Mouse (Mus musculus) hindbrain, embryonic 15.5 days (tissue): ENCODE measurements around the gene Egln1. TPM values are rescaled to one million over a fixed set of nuclear protein-coding genes. Genes with fewer than 3 reads are reported as not detected.

ENCODE experiments used
- ATAC-seq: fragments of 200-750 bp; cut with Nextera tagmentation; 2 replicates; pipeline ENCODE4 v1.8.0; 2017; ENCODE audit warnings: low read depth, moderate number of reproducible peaks, moderate TSS enrichment; ENCODE audit not compliant: low FRiP score
- H3K27ac ChIP-seq: fragments of 300-500 bp; sonication (generic); replicated peaks from 2 replicates; pipeline ENCODE4 v1.5.1; 2015; ENCODE audit warnings: mild to moderate bottlenecking, inconsistent platforms
- H3K27me3 ChIP-seq: fragments of 300-500 bp; sonication (generic); 2 replicates; pipeline ENCODE4 v1.6.1; 2015; ENCODE audit warnings: control low read depth, inconsistent platforms
- H3K36me3 ChIP-seq: fragments of 300-500 bp; sonication (generic); 2 replicates; pipeline ENCODE4 v1.6.1; 2015; ENCODE audit warnings: control low read depth, inconsistent platforms
- H3K4me1 ChIP-seq: fragments of 300-500 bp; sonication (generic); replicated peaks from 2 replicates; pipeline ENCODE4 v1.6.1; 2015; ENCODE audit warnings: control low read depth, inconsistent platforms
- H3K4me2 ChIP-seq: fragments of 300-500 bp; sonication (generic); 2 replicates; pipeline ENCODE4 v1.6.1; 2015; ENCODE audit warnings: moderate library complexity, mild to moderate bottlenecking, inconsistent platforms
- H3K4me3 ChIP-seq: fragments of 300-500 bp; sonication (generic); 2 replicates; pipeline ENCODE4 v1.5.1; 2015; ENCODE audit warnings: mild to moderate bottlenecking, inconsistent platforms
- H3K9ac ChIP-seq: fragments of 300-500 bp; sonication (generic); 2 replicates; pipeline ENCODE4 v1.6.1; 2015; ENCODE audit warnings: inconsistent platforms
- H3K9me3 ChIP-seq: fragments of 300-500 bp; sonication (generic); 2 replicates; pipeline ENCODE4 v1.6.1; 2016; ENCODE audit warnings: control low read depth, inconsistent platforms
- WGBS: fragments of 180-500 bp; shearing (Covaris S2); methylation state at CpG from one replicate; pipeline ENCODE4 v1.1.7; 2015; 5-methylcytosine and 5-hydroxymethylcytosine counted together
- polyA plus RNA-seq: library from polyadenylated mRNA; unstranded; fragments of >200 nt; fragmentation: Nextera tagmentation; extraction: Ambion mirVana; gene quantifications from 2 replicates; pipeline ENCODE4 v1.2.1, GENCODE M21; 2015

Egln1 gene
- polyA plus RNA-seq, 1 experiment from 2014 or later, result 15.5 TPM

DNA sequence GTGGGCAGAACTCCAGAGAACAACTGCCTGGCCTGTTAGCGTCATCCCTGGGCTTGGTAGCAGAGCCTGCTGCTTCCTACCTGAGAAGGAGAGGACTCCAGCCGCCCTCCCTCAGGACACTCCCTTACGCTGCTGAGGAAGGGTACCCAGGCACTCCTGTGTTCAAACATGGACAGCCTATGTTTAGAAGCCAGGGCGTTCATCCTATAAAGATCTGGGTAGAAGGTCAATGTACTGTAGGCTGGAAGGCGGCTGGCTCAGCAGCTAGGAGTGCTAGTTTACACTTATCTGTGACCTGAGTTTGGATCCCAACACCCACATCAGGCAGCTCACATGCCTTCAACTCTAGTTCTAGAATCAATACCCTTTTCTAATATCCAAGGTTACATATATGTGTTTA, 14.1 kb upstream of the Egln1 start:
- H3K9ac ChIP-seq, result no peak overlapping the region
- H3K27ac ChIP-seq, result no peak overlapping the region
- WGBS, result 97% methylated on average over 5 of the region's 5 CpGs
- H3K9me3 ChIP-seq, result no peaks in the 10 kb centered on the region
- no peak for ATAC-seq
- no peaks in the 10 kb centered on the region for H3K36me3 ChIP-seq
- H3K4me1 ChIP-seq, result no peaks in the 10 kb centered on the region
- no peak overlapping the region for H3K4me2 ChIP-seq
- H3K4me3 ChIP-seq, result no peak overlapping the region
- H3K27me3 ChIP-seq, result no peaks in the 10 kb centered on the region

DNA sequence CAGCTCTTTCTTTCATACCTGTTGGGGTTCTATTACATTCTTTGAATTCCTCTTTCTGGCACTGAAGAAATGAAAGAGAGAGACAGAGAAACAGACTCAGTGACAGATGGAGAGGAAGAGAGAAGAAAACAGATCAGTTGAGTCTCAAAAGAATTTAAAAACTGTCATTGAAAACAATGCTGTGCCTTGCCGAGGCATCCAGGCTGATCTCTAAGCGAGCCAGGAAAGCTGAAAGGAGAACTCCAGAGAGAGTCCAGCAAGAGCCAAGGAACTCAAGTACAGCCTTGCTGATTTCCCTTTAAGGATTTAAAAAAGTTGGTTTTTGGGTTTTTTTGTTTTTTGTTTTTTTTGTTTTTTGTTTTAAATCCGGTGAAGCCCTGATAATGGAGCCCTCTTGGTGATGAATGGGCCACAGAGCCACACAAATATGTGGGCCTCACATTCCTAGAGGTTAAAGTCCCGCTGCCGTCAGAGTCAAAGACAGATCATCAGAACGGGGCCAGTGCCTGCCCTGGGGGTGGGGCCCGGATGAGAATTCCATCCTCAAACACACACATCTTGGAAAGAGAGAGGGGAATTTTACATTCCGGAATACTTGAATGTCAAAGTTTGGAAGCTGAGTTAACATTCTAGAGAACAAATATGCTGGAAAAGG, 11.2 kb upstream of the Egln1 start:
- Histone ChIP-seq H3K4me3 (no peak overlapping the region), H3K36me3 (no peaks in the 10 kb centered on the region), H3K4me2 (no peak overlapping the region), H3K4me1 (no peaks in the 10 kb centered on the region), H3K27me3 (no peaks in the 10 kb centered on the region), H3K9ac (no peak overlapping the region), H3K27ac (no peak overlapping the region), H3K9me3 (no peaks in the 10 kb centered on the region)
- 12% methylated on average over 8 of the region's 8 CpGs for WGBS
- no peak for ATAC-seq

DNA sequence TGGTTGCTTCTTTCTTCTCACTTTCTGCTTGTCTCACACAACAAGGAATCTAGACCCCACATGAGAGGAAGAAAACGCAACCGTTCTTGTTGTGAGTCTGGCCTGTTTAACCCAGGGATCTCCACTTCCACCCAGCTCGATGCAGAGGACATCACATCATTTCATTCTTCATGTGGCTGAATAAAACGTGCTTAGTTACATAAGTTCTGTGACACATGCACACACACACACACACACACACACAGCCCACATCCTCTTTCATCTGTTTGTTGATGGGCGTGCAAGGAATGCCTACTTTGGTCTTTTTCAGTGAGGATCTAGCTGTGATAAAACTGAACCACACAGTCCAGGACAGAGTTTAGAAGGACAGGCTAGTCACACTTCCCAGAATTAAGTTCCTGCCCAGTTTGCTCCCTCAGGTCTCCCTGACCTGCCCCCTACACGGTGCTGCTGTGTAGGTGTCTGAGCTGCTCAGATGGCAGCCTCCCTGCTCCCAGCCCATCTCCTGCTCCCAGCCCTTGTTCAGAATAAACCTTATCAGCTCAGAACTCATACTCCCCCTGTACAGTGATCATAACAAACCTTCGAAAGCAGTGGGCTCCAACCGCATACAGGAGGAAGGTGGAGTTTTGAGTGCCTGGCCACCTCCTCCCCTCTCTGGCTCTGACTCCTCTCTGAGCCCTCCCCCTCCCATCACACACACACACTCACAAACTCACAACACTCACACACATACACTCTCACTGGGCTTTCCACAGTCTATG, 10.5 kb upstream of the Egln1 start:
- H3K4me3 ChIP-seq, result no peak overlapping the region
- no peak overlapping the region for H3K9ac ChIP-seq
- H3K27ac ChIP-seq, result no peak overlapping the region
- no peaks in the 10 kb centered on the region for H3K4me1 ChIP-seq
- no peak overlapping the region for H3K4me2 ChIP-seq
- ATAC-seq, result no peak
- no peaks in the 10 kb centered on the region for H3K27me3 ChIP-seq
- 72% methylated on average over 8 of the region's 8 CpGs for WGBS
- H3K36me3 ChIP-seq, result no peaks in the 10 kb centered on the region
- H3K9me3 ChIP-seq, result no peaks in the 10 kb centered on the region

DNA sequence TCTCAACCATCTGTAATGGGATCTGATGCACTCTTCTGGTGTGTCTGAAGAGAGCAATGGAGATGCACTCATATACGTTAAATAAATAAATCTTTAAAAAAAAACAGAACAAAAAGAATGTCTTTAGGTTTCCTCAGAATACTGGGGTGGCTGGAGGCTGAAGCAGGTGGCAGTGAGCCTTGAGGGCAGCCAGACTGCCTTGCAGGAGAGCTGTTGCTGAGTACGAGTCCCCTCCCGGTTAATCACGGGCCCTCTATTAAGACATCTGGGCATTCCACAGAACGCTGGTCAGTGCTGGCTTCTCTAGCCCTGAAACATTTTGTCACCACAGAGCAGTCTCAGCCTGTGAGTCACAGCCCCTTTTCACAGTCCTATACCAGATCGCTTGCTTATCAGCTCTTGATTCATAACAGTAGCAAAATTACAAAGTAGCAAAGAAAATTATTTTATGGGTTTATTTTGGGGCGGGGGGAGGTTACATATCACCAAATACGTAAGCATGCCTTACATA, 5.5 kb upstream of the Egln1 start:
- peaks cover 17% of the 10 kb centered on the region for H3K4me1 ChIP-seq
- WGBS, result 78% methylated on average over 8 of the region's 8 CpGs
- no peaks in the 10 kb centered on the region for H3K27me3 ChIP-seq
- H3K36me3 ChIP-seq, result no peaks in the 10 kb centered on the region
- no peaks in the 10 kb centered on the region for H3K9me3 ChIP-seq
- no peak overlapping the region for H3K27ac ChIP-seq
- H3K4me2 ChIP-seq, result no peak overlapping the region
- ATAC-seq, result no peak
- no peak overlapping the region for H3K4me3 ChIP-seq
- H3K9ac ChIP-seq, result no peak overlapping the region

DNA sequence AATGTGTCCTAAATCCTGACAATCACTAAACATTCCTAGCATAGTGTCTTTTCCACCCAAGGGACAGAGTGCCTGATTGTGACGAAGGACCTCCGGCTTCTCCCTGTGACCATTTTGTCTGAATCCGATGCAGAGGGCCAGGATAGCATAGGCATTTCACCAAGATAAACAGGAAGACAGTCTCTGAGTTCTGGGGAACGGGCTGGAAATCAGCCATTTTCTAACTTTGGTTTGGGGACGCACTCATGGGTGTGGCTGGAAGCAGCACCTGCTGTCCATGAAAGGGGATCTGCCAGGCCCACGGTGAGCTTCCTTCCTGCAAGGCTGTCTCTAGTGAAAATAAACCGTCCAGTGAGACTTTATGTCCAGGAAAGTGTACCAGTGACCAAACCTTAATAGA, 4.1 kb upstream of the Egln1 start:
- Histone ChIP-seq H3K36me3 (no peaks in the 10 kb centered on the region), H3K9me3 (no peaks in the 10 kb centered on the region), H3K9ac (no peak overlapping the region), H3K4me1 (peaks cover 17% of the 10 kb centered on the region), H3K27ac (no peak overlapping the region), H3K4me3 (no peak overlapping the region), H3K4me2 (no peak overlapping the region), H3K27me3 (no peaks in the 10 kb centered on the region)
- WGBS, result 79% methylated on average over 7 of the region's 7 CpGs
- no peak for ATAC-seq

DNA sequence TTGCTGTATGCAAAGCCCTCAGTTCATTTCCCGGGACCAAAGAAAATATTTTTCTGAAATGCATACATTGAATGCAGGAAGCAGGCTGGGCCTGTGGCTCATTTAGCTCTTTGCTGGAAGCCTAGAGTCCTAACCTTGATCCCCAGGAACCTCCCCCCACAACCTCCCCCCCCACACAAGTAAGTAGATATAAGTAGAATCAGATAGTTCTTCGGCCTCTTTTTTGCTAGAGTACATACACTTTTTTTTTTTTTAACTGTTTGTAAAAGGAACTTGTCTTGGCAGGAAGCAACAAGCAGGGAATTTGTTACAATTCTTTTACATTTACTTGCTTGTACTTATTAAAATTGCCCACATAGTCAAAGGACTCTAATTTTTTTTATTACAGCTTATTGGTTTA, 1.7 kb upstream of the Egln1 start:
- Histone ChIP-seq H3K4me2 (peak overlapping the region; percentile 75), H3K36me3 (no peaks in the 10 kb centered on the region), H3K27me3 (no peaks in the 10 kb centered on the region), H3K9ac (peak overlapping the region; percentile 97; the same call in 1 of the 2 replicates), H3K4me3 (peak overlapping the region; percentile 96), H3K9me3 (no peaks in the 10 kb centered on the region), H3K27ac (peak overlapping the region; percentile 98; the same call in 1 of the 2 replicates), H3K4me1 (peaks cover 32% of the 10 kb centered on the region)
- no peak for ATAC-seq
- WGBS, result 83% methylated on average over 2 of the region's 2 CpGs

DNA sequence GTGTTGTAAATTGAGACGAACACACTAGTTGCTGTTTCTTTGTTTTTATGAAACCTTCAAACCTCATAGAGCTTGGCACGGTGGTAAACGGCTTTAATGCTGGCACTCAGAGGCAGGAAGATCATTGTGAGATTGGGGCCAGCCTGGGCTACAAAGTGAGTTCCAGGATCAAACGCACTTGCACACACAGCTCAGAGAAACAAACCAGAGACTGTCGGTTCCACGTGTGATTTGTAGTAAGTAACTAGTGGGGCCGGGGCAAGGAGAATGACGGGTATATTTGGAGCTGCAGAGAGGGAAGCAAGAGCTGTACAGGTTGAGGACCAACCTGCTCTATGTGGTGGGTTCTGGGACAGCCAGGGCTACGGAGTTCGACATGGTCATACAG, 939 bp upstream of the Egln1 start:
- Histone ChIP-seq H3K4me3 (peak overlapping the region; percentile 96), H3K4me2 (peak overlapping the region; percentile 75), H3K36me3 (no peaks in the 10 kb centered on the region), H3K9me3 (no peaks in the 10 kb centered on the region), H3K27me3 (no peaks in the 10 kb centered on the region), H3K27ac (peak overlapping the region; percentile 98), H3K4me1 (peaks cover 40% of the 10 kb centered on the region), H3K9ac (peak overlapping the region; percentile 97)
- ATAC-seq, result no peak
- WGBS, result 28% methylated on average over 10 of the region's 10 CpGs

DNA sequence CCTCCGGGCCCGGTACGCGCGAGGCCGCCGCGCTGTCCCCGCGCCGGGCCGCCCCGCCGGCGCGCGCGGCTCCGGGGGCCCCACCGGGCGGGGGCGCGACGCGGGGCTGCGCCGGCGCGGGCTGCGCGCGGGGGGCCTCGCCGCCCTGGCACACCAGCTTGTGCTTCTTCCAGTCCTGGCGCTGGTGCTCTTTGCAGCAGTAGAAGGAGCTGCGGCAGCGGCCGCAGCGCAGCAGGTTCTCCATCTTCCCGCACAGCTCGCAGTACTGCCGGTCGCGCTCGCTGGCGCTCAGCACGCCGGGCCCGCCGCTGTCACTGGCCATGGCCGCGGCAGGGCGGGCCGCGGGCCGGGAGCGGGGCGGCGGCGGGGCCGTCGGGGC, 402 bp downstream of the Egln1 start:
- Histone ChIP-seq H3K4me2 (peak overlapping the region; percentile 75), H3K4me3 (peak overlapping the region; percentile 96), H3K27ac (peak overlapping the region; percentile 98), H3K9ac (peak overlapping the region; percentile 97), H3K36me3 (no peaks in the 10 kb centered on the region), H3K9me3 (no peaks in the 10 kb centered on the region), H3K4me1 (peaks cover 51% of the 10 kb centered on the region), H3K27me3 (no peaks in the 10 kb centered on the region)
- under 1% methylated on average over 48 of the region's 62 CpGs for WGBS
- peak; percentile 57 for ATAC-seq

DNA sequence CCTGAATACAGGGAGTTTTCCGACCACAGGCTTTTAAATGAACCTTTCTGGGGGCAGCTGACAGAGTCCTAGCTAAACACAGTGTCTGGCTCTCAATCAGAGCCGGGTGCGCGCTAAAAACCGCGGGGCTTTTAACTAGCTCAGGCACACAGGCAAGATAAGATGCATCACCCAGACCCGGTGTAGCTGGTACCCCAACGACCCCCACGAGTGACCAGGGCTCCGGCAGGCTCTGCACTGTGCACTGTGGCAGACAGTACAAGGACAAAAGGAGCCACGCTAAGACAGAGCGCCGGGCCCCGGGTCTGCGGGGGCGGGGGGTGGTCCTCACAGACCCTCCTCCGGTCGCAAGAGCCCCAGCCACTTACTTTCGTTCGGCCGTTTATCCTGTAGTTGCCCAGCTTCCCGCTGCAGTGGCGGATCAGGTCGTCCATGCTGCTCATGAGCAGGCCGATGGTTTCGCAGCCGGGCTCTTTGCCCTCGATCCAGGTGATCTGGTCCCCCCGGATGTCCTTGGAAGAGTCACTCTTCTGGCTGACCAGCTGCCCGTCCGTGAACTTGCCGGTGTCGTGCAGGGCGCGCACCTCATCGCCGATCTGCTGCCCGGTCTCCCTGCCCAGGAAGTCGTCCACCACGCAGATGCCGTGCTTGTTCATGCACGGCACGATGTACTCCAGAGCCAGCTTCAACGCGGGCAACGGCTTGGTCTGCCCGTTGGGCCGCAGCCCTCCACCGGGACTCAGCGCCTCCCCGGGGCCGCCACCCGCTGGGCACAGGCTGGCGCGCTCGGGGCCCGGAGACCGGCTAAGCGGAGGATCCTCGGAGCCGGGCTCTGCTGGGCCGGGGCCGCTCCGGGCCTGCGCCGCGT, 1.0 kb downstream of the Egln1 start:
- peak; percentile 19 for ATAC-seq
- H3K4me1 ChIP-seq, result peaks cover 57% of the 10 kb centered on the region
- no peaks in the 10 kb centered on the region for H3K9me3 ChIP-seq
- under 1% methylated on average over 67 of the region's 67 CpGs for WGBS
- H3K36me3 ChIP-seq, result no peaks in the 10 kb centered on the region
- H3K27ac ChIP-seq, result peak overlapping the region; percentile 98
- H3K4me2 ChIP-seq, result peak overlapping the region; percentile 75
- H3K27me3 ChIP-seq, result no peaks in the 10 kb centered on the region
- H3K4me3 ChIP-seq, result peak overlapping the region; percentile 96
- peak overlapping the region; percentile 97 for H3K9ac ChIP-seq

DNA sequence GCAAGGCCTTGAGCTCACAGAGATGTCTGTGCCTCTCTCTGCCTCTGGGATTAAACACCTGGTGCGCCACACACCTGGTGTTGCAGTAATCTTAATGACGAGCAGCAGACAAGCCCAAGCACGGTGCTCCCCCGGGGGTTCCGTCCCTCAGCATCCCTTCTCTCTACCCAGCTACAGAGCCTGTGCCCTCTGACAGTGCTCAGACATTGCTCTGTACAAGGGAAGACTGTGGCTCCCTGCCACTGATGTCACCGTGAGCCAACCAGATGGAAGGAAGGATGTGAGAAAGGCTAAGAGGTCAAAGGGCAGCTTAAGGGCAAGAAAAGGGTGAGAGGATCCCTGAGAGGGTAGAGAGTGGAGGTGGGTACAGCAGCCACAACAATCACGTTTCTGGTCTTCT, 4.7 kb downstream of the Egln1 start:
- Histone ChIP-seq H3K4me3 (no peak overlapping the region), H3K4me2 (no peak overlapping the region)

DNA sequence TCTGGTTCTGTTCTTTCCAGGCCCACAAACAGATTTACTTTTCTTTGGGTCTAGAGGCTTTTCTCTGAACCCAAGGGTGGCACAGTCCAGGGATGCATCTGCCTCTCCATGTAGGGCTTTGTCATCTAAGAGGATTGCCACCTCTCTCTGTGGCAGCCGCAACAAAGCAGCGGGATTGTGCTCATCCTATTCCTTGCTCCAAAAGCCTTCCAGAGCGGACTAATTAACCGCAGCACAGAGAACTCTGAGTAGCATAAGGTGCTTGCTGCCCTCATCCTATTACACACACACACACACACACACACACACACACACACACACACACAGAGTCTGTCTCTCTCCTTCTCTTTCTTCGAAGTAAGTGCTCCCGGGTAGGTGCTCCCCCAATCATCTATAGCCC, 5.3 kb downstream of the Egln1 start:
- Histone ChIP-seq H3K27me3 (no peaks in the 10 kb centered on the region), H3K9ac (no peak overlapping the region), H3K36me3 (peaks cover 5% of the 10 kb centered on the region; the same call in 1 of the 2 replicates), H3K27ac (no peak overlapping the region), H3K4me3 (no peak overlapping the region), H3K9me3 (no peaks in the 10 kb centered on the region), H3K4me1 (peaks cover 43% of the 10 kb centered on the region), H3K4me2 (no peak overlapping the region)
- no peak for ATAC-seq
- 88% methylated on average over 6 of the region's 6 CpGs for WGBS

More for the DNA sequence above, 4.7 kb downstream of the Egln1 start:
- Histone ChIP-seq H3K36me3 (no peaks in the 10 kb centered on the region), H3K9me3 (no peaks in the 10 kb centered on the region), H3K27me3 (no peaks in the 10 kb centered on the region), H3K4me1 (peaks cover 43% of the 10 kb centered on the region), H3K27ac (no peak overlapping the region), H3K9ac (no peak overlapping the region)
- ATAC-seq, result no peak
- WGBS, result 47% methylated on average over 7 of the region's 7 CpGs

DNA sequence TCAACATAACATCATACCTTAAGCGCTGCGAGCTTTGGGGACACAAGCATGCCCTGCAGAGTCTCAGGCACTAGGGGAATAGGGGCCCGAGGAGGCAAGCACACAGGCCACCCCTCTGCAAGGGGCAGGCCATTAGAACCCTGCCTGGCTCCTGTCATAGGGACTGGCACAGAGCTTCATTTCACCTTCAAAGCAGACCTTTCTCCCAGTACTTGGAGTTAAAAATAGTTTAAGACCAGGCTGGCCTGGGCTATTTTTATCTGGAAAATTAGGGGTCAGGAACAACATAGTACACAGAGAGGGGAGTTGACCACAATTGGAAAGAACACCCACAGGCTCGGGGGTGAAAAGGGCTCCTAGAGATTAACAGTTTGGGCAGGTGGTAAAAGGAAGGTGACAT, 11.8 kb downstream of the Egln1 start:
- ATAC-seq, result no peak
- no peaks in the 10 kb centered on the region for H3K4me1 ChIP-seq
- no peaks in the 10 kb centered on the region for H3K9me3 ChIP-seq
- H3K9ac ChIP-seq, result no peak overlapping the region
- H3K4me2 ChIP-seq, result no peak overlapping the region
- H3K4me3 ChIP-seq, result no peak overlapping the region
- H3K27me3 ChIP-seq, result no peaks in the 10 kb centered on the region
- H3K27ac ChIP-seq, result no peak overlapping the region
- 97% methylated on average over 4 of the region's 4 CpGs for WGBS
- H3K36me3 ChIP-seq, result peaks cover 5% of the 10 kb centered on the region
